Mouse (Mus musculus): ENCODE measurements at regions not wholly inside any gene's neighbourhood (a gene's known extent, or its start where the extent isn't known, plus 50 kb on each side); places are given as distances from the start of the nearest gene placed in this dataset.

DNA sequence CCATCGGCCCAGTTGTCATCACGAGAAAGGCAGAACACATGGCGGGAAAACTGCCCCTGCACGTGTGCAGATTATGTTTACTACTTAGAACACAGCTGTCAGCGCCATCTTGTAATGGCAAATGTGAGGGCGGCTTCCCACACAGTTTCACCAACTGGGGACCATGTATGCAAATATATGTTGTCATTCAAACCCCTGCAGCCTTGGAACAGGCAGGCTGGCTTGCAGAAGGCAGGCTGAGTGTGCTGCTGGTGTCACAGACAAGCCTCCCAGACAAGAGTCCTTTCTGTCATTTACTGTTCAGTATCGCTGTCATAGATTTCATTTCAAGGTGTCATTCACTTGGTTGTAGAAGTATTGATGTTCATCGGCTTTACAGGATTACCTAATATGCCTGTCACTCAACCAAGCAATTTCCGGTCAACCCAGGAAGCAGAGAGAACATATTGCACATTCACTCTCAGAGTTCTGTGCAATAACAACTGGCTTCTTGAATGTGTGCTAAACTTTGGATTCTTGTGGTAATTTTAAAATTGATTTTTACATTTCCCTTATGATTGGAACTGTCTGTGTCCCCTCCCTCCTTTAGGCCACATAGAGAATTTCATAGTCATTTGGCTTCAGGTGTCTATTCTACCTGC, 202.3 kb downstream of the Gm9733 start:
- TF ChIP-seq CTCF (IDR thresholded peaks at IDR 0.05) (no peak), EP300 (IDR thresholded peaks at IDR 0.05; ENCODE audit: insufficient read depth, low read depth, low read length) (no peak), POLR2A (IDR thresholded peaks at IDR 0.05; ENCODE audit: insufficient read depth, low read depth, low read length) (no peak)

All from heart, adult 2 months (tissue).